Mouse (Mus musculus) fat pad, adult 2 months (tissue): Measurements from ENCODE around the gene Gm9376.

Source experiments
- DNase-seq: peaks from one replicate; pipeline ENCODE4 v3.0.0-alpha.2; 2011; ENCODE audit warnings: low read depth, low spot score; ENCODE audit errors: extremely low read depth

Gene Gm9376

DNA sequence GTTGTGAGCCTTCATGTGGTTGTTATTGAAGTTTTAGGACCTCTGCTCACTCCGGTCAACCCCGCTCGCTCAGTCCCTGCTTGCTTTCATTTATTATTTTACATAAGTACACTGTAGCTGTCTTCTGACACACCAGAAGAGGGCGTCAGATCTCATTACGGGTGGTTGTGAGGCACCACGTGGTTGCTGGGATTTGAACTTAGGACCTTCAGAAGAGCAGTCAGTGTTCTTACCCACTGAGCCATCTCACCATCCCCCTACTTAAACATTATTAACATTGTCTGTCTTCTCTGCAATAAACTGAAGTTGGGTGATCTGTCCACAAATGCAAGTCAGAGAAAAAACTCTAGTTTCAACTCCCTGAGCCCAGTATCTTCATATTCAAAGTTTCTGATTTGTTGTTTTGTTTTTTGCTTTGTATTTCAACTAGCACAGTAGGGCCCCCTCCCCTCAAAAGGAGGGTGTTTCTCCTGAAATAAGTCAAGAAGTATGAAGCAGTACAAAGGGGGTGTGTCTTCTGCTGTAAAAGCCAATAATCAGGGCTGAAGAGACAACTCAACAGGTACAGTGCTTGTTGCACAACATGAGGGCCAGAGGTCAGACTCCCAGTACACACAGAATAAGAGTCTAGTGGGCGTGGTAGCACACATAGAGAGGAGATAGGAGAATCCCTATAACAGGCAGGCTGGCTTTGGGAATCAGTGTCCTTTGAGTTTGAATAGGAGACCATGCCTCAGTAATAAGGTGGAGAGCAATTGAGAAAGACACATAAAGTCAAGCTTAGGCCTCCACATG, 11.1 kb downstream of the Gm9376 start:
- no peak for DNase-seq

DNA sequence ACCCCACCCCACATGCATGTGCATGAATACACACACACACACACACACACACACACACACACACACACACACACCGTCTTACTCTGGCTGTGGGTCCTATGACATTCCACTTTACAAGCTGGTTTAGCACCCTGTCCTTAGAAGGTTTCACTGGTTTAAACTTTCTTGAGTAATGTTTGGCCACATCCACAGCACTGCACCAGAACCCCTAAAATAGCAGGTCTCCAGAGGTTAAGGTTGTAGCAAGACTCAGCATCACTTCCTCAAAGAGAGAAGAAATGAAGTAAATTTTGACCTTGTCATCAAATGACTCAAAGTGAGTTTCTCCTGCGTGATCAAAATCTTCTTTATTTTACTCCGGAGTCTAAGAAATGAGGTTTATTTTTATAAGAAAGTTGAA, 15.5 kb downstream of the Gm9376 start:
- no peak for DNase-seq

DNA sequence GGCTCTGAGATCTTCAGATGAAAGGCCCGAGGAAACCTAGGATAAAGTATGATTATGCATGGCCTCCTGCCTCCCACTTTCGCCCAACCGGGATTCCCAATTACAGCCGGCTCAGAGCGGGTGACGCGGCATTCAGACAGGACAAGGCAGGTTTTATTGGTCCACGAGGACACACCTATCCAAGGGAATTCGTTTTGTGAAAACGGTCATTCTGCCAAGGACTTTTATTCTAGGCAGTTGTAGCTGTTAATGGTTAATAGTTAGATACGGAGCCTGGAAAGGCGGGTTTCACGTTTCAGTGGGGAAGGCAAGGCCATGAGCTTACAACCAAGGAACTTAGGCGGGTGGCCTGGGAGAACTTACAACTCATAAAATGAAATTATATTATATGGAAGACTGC, 16.2 kb downstream of the Gm9376 start:
- DNase-seq: no peak

DNA sequence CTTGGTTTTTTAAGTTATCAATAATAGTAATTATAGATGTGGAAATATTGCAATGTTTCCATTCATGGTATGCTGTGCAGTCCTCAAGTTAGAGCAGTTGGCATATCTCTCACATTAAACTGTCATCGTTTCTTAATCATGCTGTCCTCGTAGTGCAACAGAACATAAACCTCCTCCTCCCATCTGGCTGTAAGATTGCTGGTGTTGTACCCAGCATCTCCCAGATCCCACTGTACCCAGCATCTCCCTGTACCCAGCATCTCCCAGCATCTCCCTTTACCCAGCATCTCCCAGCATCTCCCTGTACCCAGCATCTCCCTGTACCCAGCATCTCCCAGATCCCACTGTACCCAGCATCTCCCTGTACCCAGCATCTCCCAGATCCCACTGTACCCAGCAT, 19.3 kb downstream of the Gm9376 start:
- no peak for DNase-seq

DNA sequence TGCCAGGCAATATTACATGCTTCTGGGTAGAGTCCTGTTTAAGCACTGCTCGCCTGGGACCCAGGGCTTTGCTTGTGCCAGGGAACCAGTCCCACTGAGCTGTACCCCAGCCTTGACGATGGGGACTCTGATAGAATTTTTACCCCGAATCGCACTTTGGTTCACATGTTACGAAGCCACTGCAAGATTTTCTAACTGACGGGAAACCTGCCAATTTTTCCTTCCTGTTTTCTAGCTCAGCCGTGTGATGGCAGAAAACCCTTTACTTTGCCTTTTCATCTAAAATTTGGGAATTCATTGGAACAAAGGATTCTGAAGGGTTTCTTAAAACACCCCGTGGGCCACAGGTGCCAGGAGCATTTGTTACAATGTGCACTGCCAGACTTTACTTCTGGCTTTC, 22.4 kb downstream of the Gm9376 start:
- no peak for DNase-seq

DNA sequence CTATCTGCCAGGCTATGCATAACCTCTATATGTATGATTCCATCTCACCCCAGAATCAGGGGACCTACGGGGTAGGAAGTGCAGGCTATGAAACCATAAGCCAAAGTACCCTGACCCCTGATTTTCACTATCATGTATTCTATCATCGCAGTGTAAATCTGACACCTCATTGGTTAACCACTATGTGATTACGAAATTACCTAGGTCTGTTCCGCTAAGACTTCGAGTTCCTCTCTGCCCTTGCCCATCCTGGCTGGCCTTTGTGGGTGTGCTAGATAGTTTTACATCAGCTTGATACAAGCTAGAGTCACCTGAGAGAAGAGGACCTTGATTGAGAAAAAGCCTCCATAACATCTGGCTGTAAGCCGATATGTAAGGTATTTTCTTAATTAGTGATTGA, 23.2 kb downstream of the Gm9376 start:
- DNase-seq: no peak

DNA sequence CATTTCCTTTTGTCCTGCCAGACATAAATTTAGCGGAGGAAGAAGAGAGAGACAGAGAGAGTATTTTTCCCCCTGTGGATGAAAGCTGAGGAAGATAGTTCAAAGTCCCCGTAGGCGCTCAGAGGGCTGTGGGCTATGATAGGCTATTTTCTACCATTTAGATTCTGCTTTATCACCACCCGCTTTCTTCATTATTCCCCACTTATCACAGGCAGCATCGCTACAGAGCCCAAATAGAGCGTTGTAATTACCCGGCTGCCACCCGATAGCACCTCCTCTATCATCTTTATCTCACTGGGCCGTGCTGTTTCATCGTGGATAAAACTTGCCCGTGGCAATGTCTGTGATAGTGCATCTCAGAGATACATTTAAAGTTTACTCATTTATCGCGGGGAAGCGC, 35.8 kb downstream of the Gm9376 start:
- DNase-seq: no peak

DNA sequence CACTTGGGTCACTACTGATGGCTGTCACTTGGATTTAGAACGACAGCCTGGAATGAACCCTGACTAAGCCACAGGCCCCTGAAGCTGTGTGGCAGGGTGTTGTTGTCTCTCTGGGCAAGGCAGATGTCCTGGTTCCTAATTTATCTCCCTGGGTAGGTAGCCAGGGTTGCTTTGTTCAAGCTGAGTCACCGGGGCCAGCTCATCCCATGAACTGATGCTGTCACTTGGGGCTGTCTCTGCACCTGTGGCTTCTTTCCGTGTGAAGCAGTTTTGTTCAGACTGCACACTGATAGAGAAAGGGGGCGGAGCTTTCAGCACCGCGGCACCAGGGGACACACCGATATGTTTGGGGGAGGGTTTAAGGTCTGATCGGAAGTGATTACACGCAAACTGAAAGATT, 37.8 kb downstream of the Gm9376 start:
- DNase-seq: no peak

DNA sequence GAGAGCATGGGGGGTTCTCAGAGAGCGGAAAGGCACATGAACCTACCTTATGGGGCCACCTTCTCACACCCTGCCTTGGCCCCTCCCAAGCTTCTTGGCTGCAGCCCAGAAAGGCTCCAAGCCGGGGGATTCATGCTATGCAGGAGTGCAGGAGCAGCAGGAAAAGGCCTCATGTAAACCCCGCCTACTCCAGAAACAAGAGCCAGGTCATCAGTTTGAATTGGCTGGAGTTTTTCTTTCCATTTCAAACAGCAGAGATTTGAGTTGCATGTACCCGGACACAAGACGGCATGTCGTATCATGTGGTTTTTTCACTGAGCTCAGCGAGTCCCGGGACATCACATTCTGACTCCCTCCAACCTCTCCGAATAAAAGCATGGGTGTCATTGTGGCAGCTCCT, 39.2 kb downstream of the Gm9376 start:
- DNase-seq: peak; percentile 49

DNA sequence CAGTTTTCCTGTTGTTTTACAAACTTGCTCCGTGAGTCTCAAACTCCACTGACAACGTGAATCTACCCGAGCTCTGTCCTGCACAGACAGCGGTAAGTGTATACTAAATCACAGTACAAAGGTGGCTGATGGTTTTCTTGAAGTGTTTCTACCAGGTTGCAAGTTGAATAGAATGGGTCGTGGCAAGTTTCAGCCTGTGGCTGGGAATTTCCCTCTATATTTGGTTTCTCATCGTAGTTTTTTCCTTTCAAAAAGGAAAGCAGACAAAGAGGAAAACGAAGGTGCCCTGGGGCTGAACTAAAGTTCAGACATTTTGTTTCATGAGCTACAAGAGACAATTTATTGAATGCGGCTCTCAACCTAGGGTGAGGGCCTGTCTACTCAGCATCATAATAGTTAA, 40.3 kb downstream of the Gm9376 start:
- no peak for DNase-seq

DNA sequence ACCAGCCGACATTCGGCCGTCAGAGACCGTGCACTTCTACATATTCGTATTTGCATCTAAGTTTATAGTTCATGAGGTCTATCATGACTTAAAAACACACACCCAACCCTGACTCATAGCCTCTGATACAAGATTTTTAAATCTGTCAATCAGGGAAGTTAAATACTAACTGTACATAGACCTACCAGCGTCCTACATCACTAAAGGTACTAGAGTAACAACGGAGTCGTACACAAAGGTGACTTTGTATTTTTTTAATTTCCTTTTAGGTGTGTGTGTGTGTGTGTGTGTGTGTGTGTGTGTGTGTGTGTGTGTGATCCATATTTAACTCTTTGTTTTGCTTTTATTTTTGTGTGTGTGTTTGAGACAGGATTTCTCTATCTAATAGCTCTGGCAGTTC, 44.9 kb downstream of the Gm9376 start:
- no peak for DNase-seq

DNA sequence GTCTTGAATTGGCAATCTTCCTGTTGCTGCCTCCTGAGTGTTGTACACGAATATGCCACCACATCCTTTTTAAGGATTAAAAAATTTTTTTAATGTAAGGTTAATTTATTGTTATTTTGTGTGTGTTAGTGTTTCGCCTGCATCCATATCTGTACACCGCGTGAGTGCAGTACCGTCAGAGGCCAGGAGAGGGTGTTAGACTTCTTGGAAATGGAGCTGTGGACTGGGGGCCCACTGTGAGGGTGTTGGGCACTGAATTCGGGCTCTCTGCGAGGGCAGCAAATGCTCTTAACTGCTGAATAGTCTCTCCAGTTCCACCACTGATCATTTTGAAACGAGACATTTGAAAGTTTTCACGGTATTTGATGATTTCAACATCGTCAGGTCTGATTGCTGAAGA, 45.9 kb downstream of the Gm9376 start:
- no peak for DNase-seq

DNA sequence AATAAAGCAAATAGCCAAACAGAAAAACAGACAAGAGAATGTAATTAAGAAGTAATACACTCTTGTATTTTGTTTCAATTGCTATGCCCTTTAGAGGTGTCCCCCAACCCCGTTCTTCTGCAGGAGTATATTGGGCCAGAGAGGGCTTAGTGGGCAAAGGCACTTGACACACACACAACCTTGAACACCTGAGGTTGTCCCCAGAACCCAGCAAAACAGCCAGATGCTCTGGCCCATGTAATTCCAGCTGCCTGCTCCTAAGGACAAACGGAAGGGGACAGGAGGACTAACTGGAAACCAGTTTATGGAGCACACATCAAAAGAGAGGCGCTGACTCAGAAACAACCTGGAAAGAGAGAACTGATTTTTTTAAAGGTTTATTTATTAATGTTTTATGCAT, 47.2 kb downstream of the Gm9376 start:
- no peak for DNase-seq

DNA sequence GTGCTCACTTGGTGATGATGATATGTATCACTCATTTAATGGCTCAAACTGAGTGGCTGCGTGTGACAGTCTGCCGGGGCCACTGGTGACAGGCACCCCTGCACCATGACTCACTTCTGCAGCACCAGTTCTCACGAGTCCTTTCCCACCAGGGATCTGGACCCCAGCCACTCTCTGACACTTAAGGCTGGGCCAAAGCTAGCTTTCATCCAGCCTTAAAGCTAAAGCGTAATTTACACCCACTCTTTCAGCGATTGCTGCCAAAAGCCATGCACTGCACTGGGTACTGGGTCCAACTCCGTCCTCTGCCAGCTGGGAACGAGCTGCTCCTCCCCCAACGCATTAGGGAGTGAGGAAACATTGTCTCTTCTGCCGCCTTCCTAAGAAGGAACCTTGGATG, 50.5 kb downstream of the Gm9376 start:
- no peak for DNase-seq
